Mouse (Mus musculus): ENCODE data around the gene Shc3.

Gene Shc3

DNA sequence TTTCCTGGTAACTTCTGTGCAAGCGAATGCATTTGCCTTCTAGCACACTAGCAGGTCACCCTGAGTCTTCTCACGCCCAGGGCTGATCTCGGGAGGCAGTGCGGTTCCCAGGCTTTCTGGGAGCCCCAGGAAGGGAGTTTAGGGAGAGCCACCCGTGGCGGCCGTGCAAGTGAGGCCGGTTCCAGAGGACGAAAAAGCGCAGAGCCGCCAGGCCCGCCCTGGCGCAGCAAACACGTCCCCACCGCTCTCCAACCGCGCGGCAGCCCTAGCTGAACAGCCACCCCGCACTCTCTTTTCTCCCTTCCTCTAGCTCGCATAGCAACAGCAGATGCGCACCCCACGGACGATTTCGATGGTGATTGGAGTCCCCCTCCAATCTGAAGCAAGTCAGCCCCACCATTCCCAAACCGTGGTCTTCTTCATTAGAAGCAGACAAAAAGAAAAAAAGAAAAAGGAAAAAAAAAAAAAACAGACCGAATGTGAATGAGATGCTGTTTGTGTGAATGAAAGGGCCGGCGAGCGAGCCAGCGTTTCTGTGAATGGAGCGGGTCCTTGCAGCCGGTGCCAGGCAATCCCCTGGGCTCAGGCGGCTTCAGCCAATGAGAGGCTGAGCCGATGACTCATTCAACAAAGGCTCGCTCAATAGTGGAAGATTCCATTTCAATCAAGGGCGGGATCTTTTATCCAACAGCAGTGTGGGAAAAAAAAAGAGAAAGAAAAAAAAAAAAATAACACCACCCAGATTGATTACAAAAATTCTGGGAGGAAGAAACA is at the start of gene Shc3:
Gene Shc3, minus strand, starts transcription at position 509 of the 774 bp plus-strand sequence.
- peak; percentile 70 for DNase-seq

DNA sequence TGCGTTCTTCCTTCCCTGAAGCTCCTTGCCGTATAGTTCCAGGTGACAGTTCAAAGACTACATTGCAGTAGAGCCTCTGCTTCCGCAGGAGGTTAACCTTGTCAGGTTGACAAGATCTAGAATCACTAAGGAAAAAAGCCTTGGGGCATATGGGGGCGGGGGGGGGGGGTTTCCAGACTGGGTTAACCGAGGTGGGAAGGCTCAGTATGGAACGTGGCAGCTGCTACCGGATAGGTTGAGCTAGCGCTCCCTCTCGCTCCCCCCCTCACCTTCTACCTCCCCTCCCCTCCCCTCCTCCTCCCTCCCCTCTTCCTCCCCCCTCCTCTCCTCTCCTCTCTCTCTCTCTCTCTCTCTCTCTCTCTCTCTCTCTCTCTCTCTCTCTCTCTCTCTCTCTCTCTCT is 49.4 kb upstream of the Shc3 start:
- no peak for DNase-seq

DNA sequence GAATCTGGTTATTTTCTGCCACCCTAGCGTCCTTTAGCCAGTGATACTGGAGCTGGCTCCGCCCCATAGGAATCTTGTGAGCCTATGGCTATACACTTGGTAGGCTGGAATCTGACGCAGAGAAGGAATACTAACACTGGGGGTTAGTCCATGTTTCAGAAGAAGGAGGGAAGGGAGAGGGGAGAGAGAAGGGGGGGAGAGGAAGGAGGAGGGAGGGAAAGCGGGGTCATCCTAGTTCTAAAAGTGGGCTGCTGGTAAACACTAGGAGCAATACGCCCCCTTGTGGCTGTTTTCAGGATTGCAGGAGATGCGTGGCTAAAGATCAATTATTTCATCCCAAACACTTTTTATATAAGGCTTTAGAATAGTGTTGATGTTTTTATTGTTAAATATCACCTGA is 48.6 kb upstream of the Shc3 start:
- peak; percentile 67 for DNase-seq

DNA sequence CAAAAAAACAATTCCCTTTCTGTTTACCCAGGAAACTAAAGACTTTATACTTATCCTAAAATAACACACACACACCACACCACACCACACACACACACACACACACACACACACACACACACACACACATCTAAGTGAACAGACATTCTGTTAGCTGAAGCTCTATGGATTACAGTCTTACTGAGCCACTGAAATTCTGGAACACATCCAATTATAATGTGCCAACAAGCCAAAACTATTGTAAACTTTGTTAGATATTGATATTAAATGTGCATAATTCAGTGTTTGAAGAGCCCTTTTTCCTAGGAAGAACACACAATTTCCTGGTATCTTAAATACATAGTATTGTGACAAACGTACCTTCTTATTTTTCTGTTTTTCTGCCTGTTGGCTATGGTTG is 48.1 kb upstream of the Shc3 start:
- no peak for DNase-seq

DNA sequence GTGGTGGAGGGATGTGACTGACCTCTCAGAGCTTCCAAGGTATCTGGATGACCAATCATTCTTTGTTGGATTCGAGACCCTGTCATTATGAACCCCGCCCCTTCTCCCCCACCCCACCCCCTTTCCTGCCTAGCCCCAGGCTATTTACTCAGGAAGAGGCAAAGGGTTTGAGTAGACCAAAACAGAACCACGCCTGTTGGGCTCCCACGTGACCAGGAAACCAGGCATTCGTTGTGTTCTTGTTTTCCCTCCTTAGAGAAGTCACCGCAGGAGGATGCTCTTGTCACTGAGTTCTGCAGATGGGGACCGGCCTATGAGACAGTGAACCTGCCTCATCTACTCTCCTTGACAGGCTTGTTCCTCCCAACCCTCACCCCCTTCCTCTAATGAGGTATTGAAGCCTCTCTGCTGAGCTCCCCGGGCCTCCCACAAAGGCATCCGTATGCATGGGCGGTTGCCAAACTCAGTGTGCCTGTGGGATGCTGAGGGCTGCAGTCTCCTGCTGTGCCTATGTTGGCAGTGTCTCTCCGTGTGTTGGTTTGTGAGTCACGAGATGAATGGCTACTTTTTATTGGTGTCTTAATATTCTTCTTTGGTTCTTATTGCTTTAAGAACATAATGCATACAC is 47.3 kb upstream of the Shc3 start:
- DNase-seq = no peak

DNA sequence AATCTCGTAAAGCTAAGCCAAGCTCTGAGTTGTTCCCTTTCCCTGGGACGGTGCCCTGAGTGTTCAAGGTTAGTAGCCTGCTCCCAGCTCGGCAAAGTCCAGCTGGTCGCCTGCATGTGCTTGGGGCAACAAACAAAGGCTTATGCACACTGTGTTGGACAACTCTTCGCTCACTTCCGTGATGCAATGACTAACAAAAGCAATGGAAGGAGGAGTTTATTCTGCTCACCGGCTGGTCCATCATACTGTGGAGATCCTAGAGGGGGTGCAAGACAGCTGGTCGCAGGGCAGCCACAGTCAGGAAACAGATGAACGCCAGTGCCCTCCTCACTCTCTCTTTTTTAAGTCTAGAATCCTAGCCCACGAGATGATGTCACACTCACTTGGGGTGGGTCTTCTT is 46.6 kb upstream of the Shc3 start:
- no peak for DNase-seq

DNA sequence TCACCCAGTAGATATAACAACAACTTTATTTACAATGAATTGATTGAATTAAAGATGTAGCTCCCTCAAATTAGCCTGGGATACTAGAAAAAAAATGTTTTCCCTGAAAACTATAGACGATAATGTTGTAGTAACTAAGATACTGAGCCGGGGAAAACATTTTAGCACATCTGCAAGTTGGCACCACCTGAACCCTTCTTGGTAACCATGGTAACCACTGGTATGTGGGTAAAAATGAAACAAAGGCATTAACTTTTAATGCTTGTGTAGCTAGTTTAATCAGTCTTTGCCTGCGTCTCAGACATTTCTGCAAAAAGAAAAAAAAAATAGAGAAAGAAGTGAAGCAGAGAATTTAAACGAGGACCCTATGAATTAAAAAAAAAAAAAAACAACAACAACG is 42.3 kb upstream of the Shc3 start:
- no peak for DNase-seq

DNA sequence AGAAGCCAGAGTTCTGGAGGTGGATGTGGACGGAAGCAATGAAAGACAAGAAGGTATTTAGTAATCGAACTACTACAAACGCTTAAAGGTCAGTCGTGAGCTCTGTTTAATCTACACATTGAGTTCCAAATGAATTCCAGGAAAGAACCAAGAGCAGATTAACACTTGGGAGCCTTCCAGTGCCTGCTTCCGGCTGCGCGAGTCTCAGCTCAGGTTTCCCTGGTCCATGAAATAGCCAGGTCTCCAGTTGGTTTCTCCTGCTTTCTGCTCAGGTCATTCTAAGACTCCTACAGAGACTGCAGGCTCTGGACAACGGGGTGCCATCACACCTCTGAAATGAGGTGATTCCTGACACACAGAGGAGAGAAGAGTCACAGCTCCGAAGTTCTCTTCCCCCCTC is 41.8 kb upstream of the Shc3 start:
- no peak for DNase-seq

DNA sequence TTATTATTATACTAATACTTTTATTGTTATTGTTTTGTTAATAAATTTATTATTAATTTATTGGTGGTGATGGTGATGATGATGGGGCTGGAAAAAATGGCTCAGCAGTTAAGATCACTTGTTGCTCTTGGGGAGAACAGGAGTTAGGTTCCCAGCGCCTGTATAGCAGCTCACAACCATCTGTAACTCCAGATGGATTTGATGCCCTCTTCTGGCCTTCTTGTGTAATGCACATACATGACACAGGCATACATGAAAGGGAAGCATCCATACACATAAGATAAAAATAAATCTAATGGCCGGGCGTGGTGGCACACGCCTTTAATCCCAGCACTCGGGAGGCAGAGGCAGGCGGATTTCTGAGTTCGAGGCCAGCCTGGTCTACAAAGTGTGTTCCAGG is 40.0 kb upstream of the Shc3 start:
- DNase-seq = no peak

DNA sequence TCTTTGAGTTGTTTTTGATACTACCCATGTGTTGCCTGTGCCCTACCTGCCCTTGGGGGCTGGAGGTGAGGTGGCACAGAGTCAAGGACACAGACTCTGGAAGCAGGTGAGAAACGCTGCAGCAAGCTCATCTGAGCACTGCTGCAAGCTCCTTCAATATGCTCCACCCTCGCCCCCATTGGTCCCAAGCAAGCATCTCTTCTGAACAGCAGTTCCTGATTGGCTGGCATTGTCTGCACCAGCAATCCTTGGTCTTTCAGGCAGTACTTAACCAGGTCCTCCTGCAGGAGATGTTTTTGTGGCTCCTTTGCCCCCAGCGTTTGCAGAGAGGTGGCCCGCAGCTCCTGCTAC is 34.6 kb upstream of the Shc3 start:
- DNase-seq = no peak

DNA sequence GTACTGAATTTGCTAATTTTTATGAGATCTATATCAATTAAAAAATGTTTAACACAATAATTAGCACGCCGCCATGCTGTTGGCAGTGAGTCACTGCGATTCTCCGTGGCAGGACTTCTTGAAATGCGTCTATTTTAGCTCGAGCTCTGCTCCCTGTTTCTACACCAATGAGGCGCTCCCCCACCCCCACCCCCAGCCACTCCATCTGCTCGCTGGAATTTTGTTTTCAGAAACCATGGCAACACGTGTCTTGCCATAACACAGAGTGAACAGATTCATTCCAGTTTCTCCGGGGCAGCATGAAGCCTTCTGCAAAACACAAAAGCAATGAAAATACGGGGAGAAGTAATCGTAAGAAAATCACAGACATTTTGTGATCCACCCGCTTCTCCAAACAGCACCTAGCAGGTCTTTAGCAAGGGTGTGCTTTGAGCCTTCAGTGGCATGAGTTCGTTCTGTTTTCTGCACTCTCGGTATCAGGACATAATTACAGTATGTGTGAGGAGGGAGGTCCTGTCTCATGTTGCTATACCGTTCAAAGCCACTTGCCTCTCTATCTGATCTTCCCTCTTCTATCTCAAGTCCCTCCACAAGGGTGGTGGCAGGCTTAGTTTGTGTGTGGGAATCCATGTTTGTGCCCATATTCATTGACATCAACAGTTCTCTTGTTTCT is 34.1 kb upstream of the Shc3 start:
- DNase-seq = peak; percentile 42

DNA sequence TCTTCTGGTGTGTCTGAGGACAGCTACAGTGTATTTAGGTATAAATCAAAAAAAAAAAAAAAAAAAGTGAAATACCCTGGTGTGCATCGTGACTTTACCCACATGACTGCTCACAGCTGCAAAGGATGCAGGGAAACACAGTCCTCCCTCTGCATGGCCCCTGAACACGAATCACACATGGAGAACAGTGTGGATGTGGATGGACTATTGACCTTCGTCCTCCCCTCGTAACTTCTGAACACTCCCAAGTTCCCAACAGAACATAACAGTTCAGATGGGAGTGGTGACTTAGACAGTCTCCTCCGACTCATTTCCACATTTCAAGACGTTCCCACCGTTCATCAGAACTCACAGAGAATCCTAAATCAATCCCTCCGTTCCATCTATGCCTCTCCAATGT is 33.5 kb upstream of the Shc3 start:
- no peak for DNase-seq

DNA sequence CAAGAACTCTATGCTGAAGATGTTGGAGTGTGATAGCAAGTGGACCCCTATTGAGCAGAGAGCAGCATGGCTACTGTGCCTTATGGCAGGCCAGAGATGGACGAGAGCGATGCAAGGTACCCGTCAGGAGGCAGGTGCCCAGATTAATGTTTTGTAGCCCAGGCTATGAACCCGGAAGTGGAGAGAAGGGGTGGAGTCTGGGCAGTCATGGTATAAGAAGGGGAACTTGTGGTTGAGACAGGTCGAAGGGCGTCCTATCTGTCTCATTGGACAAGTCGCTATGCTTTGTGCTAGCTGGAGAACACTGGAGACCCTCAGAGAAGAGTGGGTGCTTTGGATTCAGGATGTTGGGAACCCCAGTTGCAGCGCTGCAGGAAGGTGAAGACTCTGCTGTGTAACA is 30.9 kb upstream of the Shc3 start:
- DNase-seq = peak; percentile 42

DNA sequence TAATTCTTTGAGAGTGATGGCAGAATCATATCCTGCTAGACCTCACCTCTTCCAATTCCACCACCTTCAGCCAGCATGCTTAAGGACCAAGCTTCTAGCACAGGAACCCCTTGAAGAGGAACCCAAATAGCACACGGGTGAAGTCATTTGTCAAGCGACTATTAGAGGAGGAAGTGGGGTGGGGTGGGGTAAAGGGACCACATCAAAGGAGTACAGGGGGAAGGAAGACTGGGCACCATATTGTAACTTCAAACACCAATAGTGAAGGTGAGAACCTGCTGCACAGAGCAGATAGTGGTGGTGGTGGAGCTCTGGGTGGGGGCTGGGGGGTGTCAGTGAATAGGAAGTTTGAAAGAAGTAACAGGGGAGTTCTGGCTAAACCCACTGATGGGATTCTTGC is 28.8 kb upstream of the Shc3 start:
- no peak for DNase-seq

DNA sequence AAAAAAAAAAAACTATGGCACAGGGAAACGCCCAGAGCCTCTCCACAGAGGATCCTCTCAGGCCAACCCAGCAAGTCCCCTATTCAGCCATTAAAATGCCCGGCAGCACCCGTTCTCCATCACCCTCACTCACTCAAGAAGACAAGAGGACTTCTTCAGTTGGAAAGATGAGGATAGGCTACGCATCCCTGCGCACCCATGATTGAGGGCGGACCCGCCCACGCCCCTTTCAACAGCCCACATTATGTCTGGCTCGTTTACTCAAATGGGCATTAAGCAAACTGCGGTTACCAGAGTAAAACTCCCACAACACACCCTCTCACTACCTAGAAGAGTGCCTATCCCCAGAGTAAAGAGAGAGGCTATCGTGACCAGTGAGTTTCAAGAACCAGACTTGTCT is 26.2 kb upstream of the Shc3 start:
- no peak for DNase-seq

DNA sequence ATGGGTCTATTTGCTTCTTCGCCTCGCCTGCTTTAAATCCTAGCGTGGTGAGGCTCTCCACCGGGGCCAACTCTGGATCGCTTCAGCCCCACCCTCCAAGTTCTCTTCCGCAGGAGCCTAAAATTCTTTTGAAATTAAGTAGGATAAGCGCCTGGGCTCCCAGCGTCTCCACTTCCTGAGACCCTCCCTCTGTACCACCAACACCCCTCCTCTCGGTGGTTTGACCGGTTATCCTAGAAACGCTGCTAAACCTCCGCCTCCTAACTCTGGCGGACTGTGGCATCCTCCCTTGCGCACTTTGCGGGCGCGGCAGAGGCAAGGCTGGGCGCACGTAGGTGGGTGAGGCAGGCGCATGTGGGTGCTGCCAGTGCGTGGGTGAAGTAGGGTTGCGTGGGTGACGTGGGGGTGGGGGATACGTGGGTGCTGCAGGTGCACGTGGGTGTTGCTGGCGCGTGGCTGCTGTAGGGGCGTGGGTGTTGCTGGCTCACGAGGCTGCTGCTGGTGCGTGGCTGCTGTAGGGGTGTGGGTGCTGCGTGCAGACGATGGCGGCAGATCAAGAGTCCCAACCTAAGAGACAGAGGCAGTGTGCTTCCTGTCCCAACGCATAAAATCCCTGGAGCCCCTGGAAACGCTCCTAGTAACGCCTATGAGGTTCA is 25.6 kb upstream of the Shc3 start:
- DNase-seq = no peak

DNA sequence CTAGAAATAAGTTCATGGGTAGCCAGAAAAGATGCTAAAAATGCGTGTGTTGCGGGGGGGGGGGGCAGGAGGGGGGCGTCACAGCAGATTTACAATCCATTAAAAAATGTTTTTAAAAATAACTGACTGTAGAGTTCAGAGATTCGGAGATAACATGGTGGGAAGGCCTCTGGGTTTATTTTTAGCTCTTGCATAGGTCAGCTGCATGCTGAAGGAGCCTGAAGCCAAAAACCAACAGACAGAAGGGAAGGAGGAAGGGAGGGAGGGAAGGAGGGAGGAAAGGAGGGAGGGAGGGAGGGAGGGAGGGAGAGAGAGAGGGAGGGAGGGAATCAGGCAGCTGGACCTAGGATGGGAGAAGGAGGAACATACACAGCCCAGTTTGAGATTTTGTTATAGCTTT is 18.8 kb upstream of the Shc3 start:
- no peak for DNase-seq

DNA sequence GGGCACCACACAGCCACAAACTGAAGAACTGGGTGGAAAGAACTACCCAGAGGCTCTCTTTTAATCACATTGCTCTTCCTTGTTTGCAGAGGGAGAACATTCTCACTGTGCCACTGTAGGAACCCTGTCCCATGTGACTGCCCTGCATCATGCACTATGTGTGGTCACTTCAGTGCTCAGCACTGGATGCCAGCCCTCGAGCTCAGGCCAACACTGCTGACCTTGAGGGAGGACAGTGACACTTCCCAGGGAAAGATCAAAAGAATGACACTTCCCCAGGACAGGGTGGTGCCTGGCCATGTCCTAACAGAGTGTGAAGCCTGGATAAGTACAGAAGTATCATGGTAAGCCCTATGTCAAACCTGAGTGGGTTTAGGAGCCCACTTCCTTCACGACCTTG is 13.0 kb upstream of the Shc3 start:
- DNase-seq = no peak

DNA sequence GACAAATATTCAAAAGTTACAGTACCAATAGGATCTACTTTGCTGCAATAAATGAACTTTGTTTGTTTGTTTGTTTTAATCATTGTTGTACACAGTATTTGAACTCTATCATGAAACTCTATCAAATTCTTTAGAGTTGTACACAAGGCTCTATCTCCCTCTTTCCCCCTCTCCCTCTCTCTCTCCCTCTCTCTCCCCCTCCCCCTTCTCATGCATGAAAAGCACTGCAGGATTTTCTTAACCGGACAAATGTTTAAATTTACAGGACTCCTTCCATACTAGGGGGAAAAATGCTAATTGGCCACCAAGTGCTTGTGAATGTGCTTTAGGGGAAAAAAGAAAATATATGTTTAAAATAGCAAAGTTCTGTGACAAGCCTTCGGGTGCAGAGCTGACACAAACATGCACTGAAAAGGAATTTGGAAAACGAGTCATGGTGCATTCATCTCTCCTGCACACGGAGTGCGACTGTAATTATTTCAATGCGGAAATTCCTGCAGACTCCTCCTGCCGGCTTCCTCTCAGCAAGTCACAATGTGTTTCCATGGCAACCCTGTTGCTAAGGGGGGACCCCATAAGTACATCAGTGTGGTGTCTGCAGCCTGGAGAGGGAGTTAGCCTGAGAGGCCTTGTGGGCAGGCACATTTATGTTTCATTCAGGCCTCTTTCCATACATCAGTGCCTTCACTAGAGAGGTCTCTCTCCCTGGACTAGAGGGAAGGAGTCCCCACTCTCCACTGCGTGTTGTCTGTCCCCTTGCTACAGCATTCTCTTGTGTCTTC is 11.2 kb upstream of the Shc3 start:
- no peak for DNase-seq

DNA sequence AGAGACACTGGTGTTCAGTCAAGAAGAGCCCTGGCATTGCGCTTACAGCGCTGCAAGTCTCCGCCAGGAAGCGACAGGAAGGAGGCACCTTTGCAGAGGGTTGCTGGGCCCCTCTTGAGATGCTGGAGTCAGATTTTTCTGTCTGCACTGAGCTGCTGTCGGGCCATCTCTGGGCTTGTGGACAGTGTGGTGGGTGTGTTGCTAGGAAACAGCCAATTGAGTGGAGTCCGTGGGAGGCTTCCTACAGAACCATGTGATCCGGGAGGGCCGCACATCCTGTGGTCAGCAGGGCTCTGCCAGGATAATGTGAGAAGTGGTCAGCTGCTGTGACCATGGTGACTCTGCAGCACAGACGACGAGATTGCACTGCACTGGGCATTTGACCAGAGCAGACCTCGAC is 4.6 kb upstream of the Shc3 start:
- peak; percentile 69 for DNase-seq

DNA sequence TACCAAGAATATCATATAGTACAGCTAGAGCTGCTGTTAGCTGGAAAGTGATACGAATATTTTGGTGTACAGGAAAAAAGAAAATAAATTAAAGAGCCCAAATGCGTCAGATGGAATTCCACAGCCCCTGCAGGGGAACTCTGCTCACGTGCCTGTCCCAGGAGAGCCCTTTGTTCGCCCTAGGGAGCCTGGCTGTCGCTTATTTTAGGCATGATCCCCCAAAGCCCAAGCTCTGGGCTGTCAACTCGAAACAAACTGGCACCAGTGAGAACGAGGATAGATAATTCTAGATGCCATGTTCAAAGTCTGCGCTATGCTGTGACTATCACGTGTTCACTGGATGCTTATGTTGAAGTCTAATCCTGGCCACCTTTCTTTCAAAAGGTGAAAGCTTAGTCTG is 892 bp upstream of the Shc3 start:
- no peak for DNase-seq

DNA sequence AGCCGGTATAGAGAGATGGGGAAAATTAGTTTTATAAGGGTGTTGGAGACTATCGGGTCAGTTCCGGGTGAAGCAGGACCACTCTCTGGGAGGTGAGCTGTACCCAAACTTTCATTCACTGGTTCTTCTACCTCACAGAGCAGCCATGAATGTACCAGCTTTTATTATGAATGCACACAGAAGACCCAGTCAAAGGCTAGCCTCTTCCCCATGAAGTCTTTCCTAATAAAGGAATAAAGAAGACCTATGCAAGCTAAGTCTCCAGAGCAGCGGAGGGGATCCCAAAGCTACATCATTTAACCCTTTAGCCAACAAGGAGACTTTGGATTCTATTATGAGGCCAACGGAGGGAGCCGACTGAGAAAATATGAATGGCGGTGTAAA is 458 bp upstream of the Shc3 start:
- DNase-seq = no peak

DNA sequence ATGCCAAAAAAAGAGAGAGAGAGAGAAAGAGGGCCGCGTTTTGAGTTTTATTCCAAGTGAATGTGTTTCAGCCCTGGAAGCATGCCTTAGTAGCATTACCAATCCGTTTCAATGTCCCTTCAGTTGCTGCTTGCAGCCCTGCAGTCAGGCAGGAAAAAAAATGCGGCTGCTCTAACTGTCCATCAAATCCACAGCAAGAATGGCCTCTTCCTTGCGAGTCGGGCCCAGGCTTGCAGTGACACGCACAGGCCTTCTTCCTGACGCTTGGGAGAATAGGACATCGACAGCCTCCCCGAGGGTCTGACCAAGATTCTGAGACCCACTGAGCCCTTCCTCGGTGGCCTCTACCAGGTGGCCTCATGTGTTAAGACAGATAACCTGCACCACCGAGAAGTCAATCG is 718 bp downstream of the Shc3 start:
- no peak for DNase-seq
